Mouse (Mus musculus): ENCODE data around the gene Gm49661. TPM values are rescaled to one million over a fixed set of nuclear protein-coding genes. Genes with fewer than 3 reads are reported as not detected.

Gene Gm49661
- polyA plus RNA-seq, 1 experiment: not detected

DNA sequence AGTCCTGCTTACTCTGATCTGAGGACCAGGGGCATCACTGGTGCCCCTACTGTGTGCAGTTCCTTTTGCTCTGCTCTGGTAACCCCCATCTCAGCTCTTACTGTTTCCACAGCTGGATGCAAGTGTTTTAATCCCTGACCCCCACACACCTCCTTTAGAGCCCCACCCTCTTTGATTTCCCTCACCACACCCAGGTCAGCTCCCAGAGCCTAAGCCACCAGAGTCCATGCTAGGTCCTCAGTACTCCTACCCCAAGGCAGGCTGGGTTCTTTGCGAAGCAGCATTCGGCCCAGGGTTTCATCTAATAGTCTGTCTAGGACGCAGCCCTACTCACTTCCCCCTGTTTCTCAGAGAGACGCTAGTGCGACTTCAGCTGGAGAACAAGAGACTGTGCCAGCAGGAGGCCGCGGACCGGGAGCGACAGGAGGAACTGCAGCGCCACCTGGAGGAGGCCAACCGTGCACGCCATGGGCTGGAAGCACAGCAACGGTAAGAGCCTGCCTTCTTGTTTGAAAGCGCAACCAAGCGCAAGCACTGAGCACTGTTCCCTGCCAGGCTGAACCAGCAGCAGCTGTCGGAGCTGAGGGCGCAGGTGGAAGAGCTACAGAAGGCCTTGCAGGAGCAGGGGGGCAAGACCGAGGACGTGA, 28.5 kb upstream of the Gm49661 start:
- Histone ChIP-seq H3K27ac (ENCODE audit: control insufficient read depth, insufficient read depth, low read depth, low read length, poor library complexity) (no peak overlapping the region), H3K4me1 (ENCODE audit: control insufficient read depth, insufficient read depth, low read length) (peaks cover 1% of the 10 kb centered on the region), H3K4me3 (replicated peaks; ENCODE audit: control insufficient read depth, low read depth, low read length) (no peak overlapping the region)
- 4% methylated on average over 19 of the region's 19 CpGs for WGBS
- TF ChIP-seq CTCF (IDR thresholded peaks at IDR 0.05; ENCODE audit: control insufficient read depth, insufficient read depth, low read length): peak; percentile 99
- TF ChIP-seq POLR2A (IDR thresholded peaks at IDR 0.05; ENCODE audit: borderline replicate concordance, control insufficient read depth, low read depth, low read length): peak; percentile 38; the same call in 1 of the 2 replicates

DNA sequence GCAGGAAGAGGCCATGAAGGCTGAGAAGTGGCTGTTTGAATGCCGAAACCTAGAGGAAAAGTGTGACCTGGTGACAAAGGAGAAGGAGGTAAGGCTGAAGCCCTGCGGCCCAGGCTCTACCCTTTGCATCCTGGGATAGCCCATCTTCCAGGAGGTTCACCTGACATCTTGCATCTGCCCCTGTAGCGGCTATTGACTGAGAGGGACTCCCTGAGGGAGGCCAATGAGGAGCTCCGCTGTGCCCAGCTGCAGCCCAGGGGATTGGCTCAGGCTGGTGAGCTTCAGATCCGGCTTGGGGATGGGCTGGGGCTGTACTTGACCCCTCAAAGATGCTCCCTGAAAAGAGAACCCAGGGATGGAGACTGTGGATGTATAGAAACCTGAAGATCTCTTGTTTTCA, 27.7 kb upstream of the Gm49661 start:
- TF ChIP-seq CTCF (IDR thresholded peaks at IDR 0.05; ENCODE audit: control insufficient read depth, insufficient read depth, low read length): no peak
- TF ChIP-seq POLR2A (IDR thresholded peaks at IDR 0.05; ENCODE audit: borderline replicate concordance, control insufficient read depth, low read depth, low read length): no peak

DNA sequence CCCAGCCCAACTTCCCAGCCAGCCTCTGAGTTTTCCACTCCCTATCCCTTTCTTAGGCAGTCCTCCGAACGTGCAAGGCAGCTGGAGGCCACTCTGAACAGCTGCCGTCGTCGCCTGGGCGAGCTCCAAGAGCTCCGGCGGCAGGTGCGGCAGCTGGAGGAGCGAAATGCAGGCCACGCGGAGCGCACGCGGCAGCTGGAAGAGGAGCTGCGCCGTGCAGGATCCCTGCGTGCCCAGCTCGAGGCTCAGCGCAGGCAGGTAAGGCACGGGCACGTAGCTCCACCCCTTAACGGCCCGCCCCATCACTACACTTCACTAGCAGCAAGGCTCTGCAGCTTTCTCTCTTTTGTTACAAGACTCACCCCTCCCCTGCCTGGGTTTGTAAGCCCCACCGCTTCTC, 26.4 kb upstream of the Gm49661 start:
- no peak for TF ChIP-seq CTCF (IDR thresholded peaks at IDR 0.05; ENCODE audit: control insufficient read depth, insufficient read depth, low read length)
- no peak for TF ChIP-seq POLR2A (IDR thresholded peaks at IDR 0.05; ENCODE audit: borderline replicate concordance, control insufficient read depth, low read depth, low read length)
- 87% methylated on average over 25 of the region's 25 CpGs for WGBS
- no peak overlapping the region for H3K4me3 ChIP-seq (replicated peaks; ENCODE audit: control insufficient read depth, low read depth, low read length)

More for the DNA sequence above, 27.7 kb upstream of the Gm49661 start:
- Histone ChIP-seq H3K27ac (ENCODE audit: control insufficient read depth, insufficient read depth, low read depth, low read length, poor library complexity) (no peak overlapping the region), H3K4me1 (ENCODE audit: control insufficient read depth, insufficient read depth, low read length) (peaks cover 1% of the 10 kb centered on the region), H3K4me3 (replicated peaks; ENCODE audit: control insufficient read depth, low read depth, low read length) (no peak overlapping the region)
- WGBS: 86% methylated on average over 5 of the region's 5 CpGs

DNA sequence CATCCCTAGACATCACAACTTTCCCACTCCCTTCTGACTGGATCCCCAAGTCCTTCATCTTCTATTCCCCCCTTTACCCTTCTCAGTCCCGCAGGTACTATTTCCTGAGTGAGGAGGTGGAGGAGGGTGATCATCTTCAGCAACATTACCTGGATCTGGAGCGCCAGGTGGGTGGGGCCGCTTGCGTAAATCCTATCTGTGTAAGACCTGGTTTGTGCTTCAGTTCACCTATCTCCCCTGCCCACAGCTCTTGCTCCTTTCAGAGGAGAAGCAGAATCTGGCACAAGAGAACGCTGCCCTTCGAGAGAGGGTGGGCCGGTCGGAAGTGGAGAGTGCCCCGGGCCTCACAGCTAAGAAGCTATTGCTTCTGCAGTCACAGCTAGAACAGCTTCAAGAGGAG, 25.1 kb upstream of the Gm49661 start:
- WGBS: 91% methylated on average over 9 of the region's 9 CpGs
- Histone ChIP-seq H3K4me3 (replicated peaks; ENCODE audit: control insufficient read depth, low read depth, low read length) (no peak overlapping the region), H3K27ac (ENCODE audit: control insufficient read depth, insufficient read depth, low read depth, low read length, poor library complexity) (no peak overlapping the region), H3K4me1 (ENCODE audit: control insufficient read depth, insufficient read depth, low read length) (peaks cover 4% of the 10 kb centered on the region)
- no peak for TF ChIP-seq POLR2A (IDR thresholded peaks at IDR 0.05; ENCODE audit: borderline replicate concordance, control insufficient read depth, low read depth, low read length)
- no peak for TF ChIP-seq CTCF (IDR thresholded peaks at IDR 0.05; ENCODE audit: control insufficient read depth, insufficient read depth, low read length)

More for the DNA sequence above, 26.4 kb upstream of the Gm49661 start:
- H3K27ac ChIP-seq (ENCODE audit: control insufficient read depth, insufficient read depth, low read depth, low read length, poor library complexity): no peak overlapping the region
- peaks cover 3% of the 10 kb centered on the region for H3K4me1 ChIP-seq (ENCODE audit: control insufficient read depth, insufficient read depth, low read length)

DNA sequence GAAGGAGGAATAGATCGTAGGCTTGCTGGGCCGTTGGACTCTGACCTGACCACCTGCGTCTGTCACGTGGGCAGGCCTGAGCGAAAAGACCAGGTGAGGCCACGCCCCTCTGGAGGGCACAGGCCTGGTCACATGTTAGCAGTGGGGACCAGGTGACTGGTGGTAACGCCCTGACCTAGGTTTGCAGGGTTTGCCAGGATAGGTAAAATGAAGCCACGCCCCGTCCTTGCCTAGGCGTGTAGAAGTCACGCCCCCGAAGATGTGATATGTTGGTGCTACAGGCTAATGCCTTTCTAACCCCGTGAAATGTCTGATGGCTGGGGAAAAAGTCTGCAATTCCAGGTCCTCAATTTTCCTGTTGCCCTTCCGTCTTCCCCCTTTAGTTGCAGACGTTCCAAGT, 21.6 kb upstream of the Gm49661 start:
- Histone ChIP-seq H3K4me3 (replicated peaks; ENCODE audit: control insufficient read depth, low read depth, low read length) (peak overlapping the region; percentile 61), H3K4me1 (ENCODE audit: control insufficient read depth, insufficient read depth, low read length) (peaks cover 4% of the 10 kb centered on the region), H3K27ac (ENCODE audit: control insufficient read depth, insufficient read depth, low read depth, low read length, poor library complexity) (peak overlapping the region; percentile 5; the same call in 1 of the 2 replicates)
- WGBS: 4% methylated on average over 15 of the region's 15 CpGs
- TF ChIP-seq POLR2A (IDR thresholded peaks at IDR 0.05; ENCODE audit: borderline replicate concordance, control insufficient read depth, low read depth, low read length) (peak; percentile 5; the same call in 1 of the 2 replicates), CTCF (IDR thresholded peaks at IDR 0.05; ENCODE audit: control insufficient read depth, insufficient read depth, low read length) (no peak)

DNA sequence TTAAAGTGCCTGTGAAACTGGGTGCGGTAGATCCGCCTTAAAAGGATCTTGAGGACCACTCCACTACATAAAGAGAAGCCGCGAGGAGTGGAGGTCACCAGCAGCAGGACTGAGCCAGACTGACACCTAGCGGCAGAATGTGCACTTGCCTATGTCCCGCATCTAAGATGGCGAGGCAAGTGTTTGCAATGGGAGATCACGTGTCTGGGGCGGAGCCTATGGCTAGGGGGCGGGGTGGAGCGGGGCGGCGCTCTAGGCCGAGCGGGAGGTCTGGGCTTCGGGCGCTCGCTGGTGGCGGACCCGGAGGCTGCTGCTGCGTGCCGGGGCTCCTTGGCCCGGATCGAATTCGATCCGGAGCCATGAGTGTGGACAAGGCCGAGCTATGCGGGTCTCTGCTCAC, 21.1 kb upstream of the Gm49661 start, which contains the start of gene Hook2:
TSS of gene Hook2 (plus strand) at position 255 of the 400 bp plus-strand sequence.
- peak within 1 kb of the TSS; percentile 46 for H3K27ac ChIP-seq (ENCODE audit: control insufficient read depth, insufficient read depth, low read depth, low read length, poor library complexity)
- WGBS: under 1% methylated on average over 28 of the region's 28 CpGs
- peaks cover 4% of the 10 kb centered on the region for H3K4me1 ChIP-seq (ENCODE audit: control insufficient read depth, insufficient read depth, low read length)
- TF ChIP-seq CTCF (IDR thresholded peaks at IDR 0.05; ENCODE audit: control insufficient read depth, insufficient read depth, low read length) (peak; percentile 99), POLR2A (IDR thresholded peaks at IDR 0.05; ENCODE audit: borderline replicate concordance, control insufficient read depth, low read depth, low read length) (peak; percentile 61; the same call in 1 of the 2 replicates)
- H3K4me3 ChIP-seq (replicated peaks; ENCODE audit: control insufficient read depth, low read depth, low read length): peak within 1 kb of the TSS; percentile 61

DNA sequence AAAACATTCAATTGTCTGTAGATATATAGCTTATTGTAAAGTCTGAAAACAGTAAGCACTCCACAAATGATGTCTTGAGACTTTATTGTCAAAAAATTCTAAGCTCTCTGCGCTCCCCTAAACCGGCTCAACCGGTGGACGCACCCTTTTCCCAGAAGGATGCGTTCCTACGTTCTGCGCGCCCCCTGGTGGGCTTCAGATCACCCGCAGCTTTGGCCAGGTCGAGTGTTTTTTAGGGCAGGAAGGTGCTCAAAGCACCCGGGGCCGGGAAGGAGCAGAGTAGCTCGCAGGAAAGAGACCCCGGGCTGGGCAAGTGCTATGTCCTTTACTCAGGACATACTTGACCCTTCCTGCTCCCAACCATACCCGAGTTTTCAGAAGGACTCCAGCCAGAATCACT, 20.6 kb upstream of the Gm49661 start:
- Histone ChIP-seq H3K27ac (ENCODE audit: control insufficient read depth, insufficient read depth, low read depth, low read length, poor library complexity) (peak overlapping the region; percentile 46; the same call in 1 of the 2 replicates), H3K4me3 (replicated peaks; ENCODE audit: control insufficient read depth, low read depth, low read length) (peak overlapping the region; percentile 25), H3K4me1 (ENCODE audit: control insufficient read depth, insufficient read depth, low read length) (peaks cover 4% of the 10 kb centered on the region)
- under 1% methylated on average over 15 of the region's 15 CpGs for WGBS
- peak; percentile 26; the same call in 1 of the 2 replicates for TF ChIP-seq POLR2A (IDR thresholded peaks at IDR 0.05; ENCODE audit: borderline replicate concordance, control insufficient read depth, low read depth, low read length)
- TF ChIP-seq CTCF (IDR thresholded peaks at IDR 0.05; ENCODE audit: control insufficient read depth, insufficient read depth, low read length): peak; percentile 93

DNA sequence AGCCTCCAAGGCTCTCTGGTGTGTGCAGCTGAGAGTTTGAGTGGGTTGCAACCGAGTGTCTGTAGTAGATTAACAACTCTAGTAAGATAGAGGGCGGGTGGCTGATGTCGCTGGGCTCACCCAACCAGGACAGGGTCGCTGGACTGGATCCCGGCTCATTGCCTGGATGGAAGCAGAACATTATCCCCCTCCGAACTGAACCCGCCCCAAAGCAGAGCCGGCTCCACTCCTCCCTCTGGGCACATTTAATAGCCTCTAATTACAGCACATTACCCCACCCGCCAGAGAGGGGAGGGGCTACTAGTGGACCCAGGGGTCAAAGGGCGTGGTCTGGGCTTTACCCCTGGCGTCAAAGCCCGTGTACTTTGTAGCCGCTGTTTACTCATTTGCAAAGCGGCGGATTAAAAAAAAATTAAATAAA, 20.1 kb upstream of the Gm49661 start:
- 25% methylated on average over 15 of the region's 15 CpGs for WGBS
- Histone ChIP-seq H3K4me3 (replicated peaks; ENCODE audit: control insufficient read depth, low read depth, low read length) (no peak overlapping the region), H3K27ac (ENCODE audit: control insufficient read depth, insufficient read depth, low read depth, low read length, poor library complexity) (peak overlapping the region; percentile 12; the same call in 1 of the 2 replicates), H3K4me1 (ENCODE audit: control insufficient read depth, insufficient read depth, low read length) (peaks cover 4% of the 10 kb centered on the region)
- TF ChIP-seq POLR2A (IDR thresholded peaks at IDR 0.05; ENCODE audit: borderline replicate concordance, control insufficient read depth, low read depth, low read length) (no peak), CTCF (IDR thresholded peaks at IDR 0.05; ENCODE audit: control insufficient read depth, insufficient read depth, low read length) (no peak)
